Mouse (Mus musculus) forebrain, embryonic 14.5 days (tissue): ENCODE measurements around the gene Lss. TPM values are rescaled to one million over a fixed set of nuclear protein-coding genes. Genes with fewer than 3 reads are reported as not detected.

Experiments used
- ATAC-seq: fragments of 200-750 bp; cut with Nextera tagmentation; 2 replicates; pipeline ENCODE4 v1.8.0; 2017; ENCODE audit warnings: mild to moderate bottlenecking, moderate library complexity
- DNase-seq: peaks from one replicate; pipeline ENCODE4 v3.0.0-alpha.2; 2015; ENCODE audit warnings: low spot score
- H3K27ac ChIP-seq: fragments of 300-500 bp; sonication (generic); 2 replicates; pipeline ENCODE4 v1.5.1; 2014; ENCODE audit warnings: low read depth, mild to moderate bottlenecking, control low read depth, low read length, moderate library complexity
- H3K27me3 ChIP-seq: fragments of 300-500 bp; sonication (generic); replicated peaks from 2 replicates; pipeline ENCODE4 v1.6.1; 2014; ENCODE audit warnings: low read length, control low read depth, mixed read lengths; ENCODE audit not compliant: control insufficient read depth, insufficient read depth
- H3K36me3 ChIP-seq: fragments of 300-500 bp; sonication (generic); 2 replicates; pipeline ENCODE4 v1.6.1; 2014; ENCODE audit warnings: low read length, control low read depth; ENCODE audit not compliant: control insufficient read depth, insufficient read depth
- H3K4me1 ChIP-seq: fragments of 300-500 bp; sonication (generic); 2 replicates; pipeline ENCODE4 v1.6.1; 2014; ENCODE audit warnings: antibody characterized with exemption, low read length, control low read depth; ENCODE audit not compliant: control insufficient read depth, insufficient read depth
- H3K4me2 ChIP-seq: fragments of 300-500 bp; sonication (generic); 2 replicates; pipeline ENCODE4 v1.6.1; 2014; ENCODE audit warnings: mild to moderate bottlenecking, control low read depth, low read length
- H3K4me3 ChIP-seq: fragments of 300-500 bp; sonication (generic); 2 replicates; pipeline ENCODE4 v1.5.1; 2014; ENCODE audit warnings: low read depth, low read length, control low read depth
- H3K9ac ChIP-seq: fragments of 300-500 bp; sonication (generic); 2 replicates; pipeline ENCODE4 v1.6.1; 2014; ENCODE audit warnings: mild to moderate bottlenecking, low read length, control low read depth, moderate library complexity
- H3K9me3 ChIP-seq: fragments of 300-500 bp; sonication (generic); replicated peaks from 2 replicates; pipeline ENCODE4 v1.6.1; 2016; ENCODE audit warnings: low read length, control low read depth, mixed read lengths; ENCODE audit not compliant: control insufficient read depth
- WGBS: fragments of 180-500 bp; shearing (Covaris S2); extraction: QIAGEN DNeasy Blood & Tissue Kit; methylation state at CpG from one replicate; pipeline ENCODE4 v1.1.7; 2014; 5-methylcytosine and 5-hydroxymethylcytosine counted together
- polyA plus RNA-seq: library from polyadenylated mRNA; unstranded; fragments of >200 nt; fragmentation: Nextera tagmentation; extraction: Ambion mirVana; gene quantifications from 2 replicates; pipeline ENCODE4 v1.2.1, GENCODE M21; 2014

Lss gene
- polyA plus RNA-seq, 1 experiment from 2014 or later, result 36.1 TPM

GRCm38 (mm10) chr10:76575374-76575773, 44.0 kb downstream of the Lss start, which contains the start of gene Ftcd:
Gene Ftcd, plus strand, starts transcription at chr10:76575648.
- no peaks in the 10 kb centered on the region for H3K9me3 ChIP-seq
- H3K4me3 ChIP-seq, result no peak within 1 kb of the TSS
- 87% methylated on average over 3 of the region's 3 CpGs for WGBS
- no peaks in the 10 kb centered on the region for H3K27me3 ChIP-seq
- H3K36me3 ChIP-seq, result no peaks in the 10 kb centered on the region
- no peak for DNase-seq
- H3K4me1 ChIP-seq, result no peaks in the 10 kb centered on the region
- no peak within 1 kb of the TSS for H3K27ac ChIP-seq
- no peak for ATAC-seq
- H3K4me2 ChIP-seq, result no peak within 1 kb of the TSS
- H3K9ac ChIP-seq, result no peak within 1 kb of the TSS

- DNase-seq (no peak), ATAC-seq (no peak)
- no peak overlapping the region for H3K27ac ChIP-seq
- H3K9me3 ChIP-seq, result no peaks in the 10 kb centered on the region
- no peak overlapping the region for H3K4me2 ChIP-seq
- no peak overlapping the region for H3K4me3 ChIP-seq
- no peaks in the 10 kb centered on the region for H3K36me3 ChIP-seq
- 88% methylated on average over 7 of the region's 7 CpGs for WGBS
- H3K27me3 ChIP-seq, result no peaks in the 10 kb centered on the region
- H3K9ac ChIP-seq, result no peak overlapping the region
- H3K4me1 ChIP-seq, result no peaks in the 10 kb centered on the region
These were observed 45.5 kb downstream of the Lss start for GRCm38 (mm10) chr10:76576920-76577319.

- H3K36me3 ChIP-seq, result no peaks in the 10 kb centered on the region
- no peak overlapping the region for H3K27ac ChIP-seq
- H3K9me3 ChIP-seq, result no peaks in the 10 kb centered on the region
- no peak for DNase-seq
- ATAC-seq, result no peak
- H3K4me3 ChIP-seq, result no peak overlapping the region
- no peaks in the 10 kb centered on the region for H3K27me3 ChIP-seq
- peak overlapping the region; percentile 21; the same call in 1 of the 2 replicates for H3K4me2 ChIP-seq
- no peaks in the 10 kb centered on the region for H3K4me1 ChIP-seq
- 9% methylated on average over 10 of the region's 10 CpGs for WGBS
- H3K9ac ChIP-seq, result no peak overlapping the region
These were observed 52.8 kb downstream of the Lss start for GRCm38 (mm10) chr10:76584138-76584537.

GRCm38 (mm10) chr10:76586190-76586589, 54.8 kb downstream of the Lss start:
- WGBS, result 70% methylated on average over 1 of the region's 1 CpGs
- H3K9ac ChIP-seq, result no peak overlapping the region
- H3K27ac ChIP-seq, result no peak overlapping the region
- H3K9me3 ChIP-seq, result no peaks in the 10 kb centered on the region
- no peaks in the 10 kb centered on the region for H3K4me1 ChIP-seq
- H3K36me3 ChIP-seq, result no peaks in the 10 kb centered on the region
- ATAC-seq, result no peak
- no peak overlapping the region for H3K4me2 ChIP-seq
- DNase-seq, result no peak
- no peaks in the 10 kb centered on the region for H3K27me3 ChIP-seq
- H3K4me3 ChIP-seq, result no peak overlapping the region

- Histone ChIP-seq H3K27me3 (no peaks in the 10 kb centered on the region), H3K27ac (no peak overlapping the region), H3K4me3 (no peak overlapping the region), H3K9ac (no peak overlapping the region), H3K9me3 (no peaks in the 10 kb centered on the region), H3K36me3 (no peaks in the 10 kb centered on the region), H3K4me1 (no peaks in the 10 kb centered on the region), H3K4me2 (no peak overlapping the region)
- ATAC-seq, result no peak
- no peak for DNase-seq
- WGBS, result 86% methylated on average over 11 of the region's 11 CpGs
These were observed 58.8 kb downstream of the Lss start for GRCm38 (mm10) chr10:76590197-76590596.

- H3K9ac ChIP-seq, result no peak overlapping the region
- no peaks in the 10 kb centered on the region for H3K27me3 ChIP-seq
- no peaks in the 10 kb centered on the region for H3K4me1 ChIP-seq
- no peak overlapping the region for H3K4me3 ChIP-seq
- no peaks in the 10 kb centered on the region for H3K9me3 ChIP-seq
- H3K36me3 ChIP-seq, result no peaks in the 10 kb centered on the region
- DNase-seq (no peak), ATAC-seq (no peak)
- H3K27ac ChIP-seq, result no peak overlapping the region
- no peak overlapping the region for H3K4me2 ChIP-seq
- WGBS, result 93% methylated on average over 31 of the region's 31 CpGs
These were observed 65.0 kb downstream of the Lss start for GRCm38 (mm10) chr10:76596338-76596737.

- DNase-seq (no peak), ATAC-seq (no peak)
- Histone ChIP-seq H3K27me3 (no peaks in the 10 kb centered on the region), H3K4me1 (no peaks in the 10 kb centered on the region), H3K9ac (no peak overlapping the region), H3K4me3 (no peak overlapping the region), H3K9me3 (no peaks in the 10 kb centered on the region), H3K36me3 (no peaks in the 10 kb centered on the region), H3K27ac (no peak overlapping the region), H3K4me2 (no peak overlapping the region)
- 94% methylated on average over 3 of the region's 3 CpGs for WGBS
These were observed 71.3 kb downstream of the Lss start for GRCm38 (mm10) chr10:76602690-76603089.

Other genes with a start within 250 kb of the Lss start
- 5.6 and 6.9 TPM in 2 replicates for gene Dip2a, start 186.3 kb upstream of the Lss start, polyA plus RNA-seq
- not detected in 2 replicates for gene AC141477.1, start 91.1 kb upstream of the Lss start, polyA plus RNA-seq
- gene Pcnt, start 88.8 kb upstream of the Lss start, polyA plus RNA-seq, result 9.6 and 10.5 TPM in 2 replicates
- gene 2610028H24Rik, start 82.5 kb upstream of the Lss start, polyA plus RNA-seq, result not detected in 2 replicates
- gene Mcm3ap, start 62.7 kb upstream of the Lss start, polyA plus RNA-seq, result 65.3 and 73.1 TPM in 2 replicates
- 4.6 and 5.2 TPM in 2 replicates for gene Ybey, start 62.5 kb upstream of the Lss start, polyA plus RNA-seq
- gene Spatc1l, start 30.7 kb downstream of the Lss start, polyA plus RNA-seq, result 0.21 TPM in 1 of 2 replicates, not detected in the other
- not detected in 2 replicates for gene Ftcd, start 44.1 kb downstream of the Lss start, polyA plus RNA-seq
- gene Col6a2, start 92.0 kb downstream of the Lss start, polyA plus RNA-seq, result 4.7 and 7.1 TPM in 2 replicates
- gene Col6a1, start 194.6 kb downstream of the Lss start, polyA plus RNA-seq, result 6.6 and 10.8 TPM in 2 replicates